Mouse (Mus musculus): ENCODE results near the gene Tomm5.

Gene Tomm5

GRCm38 (mm10) chr4:45107601-45108277 is at the start of gene Tomm5:
Gene Tomm5, minus strand, starts transcription at chr4:45108114.
- DNase-seq (ENCODE audit: low spot score in 2 of 2), result peak; percentile 67 to 86

GRCm38 (mm10) chr4:45156433-45156832 is 48.5 kb upstream of the Tomm5 start:
- no peak for DNase-seq (ENCODE audit: low spot score in 2 of 2)

GRCm38 (mm10) chr4:45143005-45143404 is 35.1 kb upstream of the Tomm5 start:
- peak in 1 of 2 experiments; percentile 26 for DNase-seq (ENCODE audit: low spot score in 2 of 2)

DNA sequence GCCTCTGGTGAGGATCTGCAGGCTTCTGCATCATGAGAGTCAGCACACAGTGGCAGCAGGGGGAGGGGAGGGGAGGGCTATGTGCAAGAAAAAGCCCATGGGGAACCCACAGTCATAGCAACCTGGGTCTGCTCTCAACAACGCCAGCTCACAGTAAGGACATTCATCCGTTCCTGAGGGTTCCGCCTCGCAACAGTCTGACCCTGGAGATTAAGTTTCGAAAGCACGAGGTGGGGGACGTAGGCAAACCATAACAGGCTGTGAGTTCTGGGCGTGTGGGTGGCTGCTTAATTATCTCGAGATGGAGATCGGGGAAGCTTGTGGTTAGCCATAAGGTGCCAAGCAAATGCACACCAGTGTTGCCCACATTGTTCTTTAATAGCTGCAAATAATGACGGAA is 34.5 kb upstream of the Tomm5 start:
- peak in 1 of 2 experiments; percentile 10 for DNase-seq (ENCODE audit: low spot score in 2 of 2)

- DNase-seq (ENCODE audit: low spot score in 2 of 2), result peak in 1 of 2 experiments; percentile 9
Measured at GRCm38 (mm10) chr4:45141835-45142234, 33.9 kb upstream of the Tomm5 start.

DNA sequence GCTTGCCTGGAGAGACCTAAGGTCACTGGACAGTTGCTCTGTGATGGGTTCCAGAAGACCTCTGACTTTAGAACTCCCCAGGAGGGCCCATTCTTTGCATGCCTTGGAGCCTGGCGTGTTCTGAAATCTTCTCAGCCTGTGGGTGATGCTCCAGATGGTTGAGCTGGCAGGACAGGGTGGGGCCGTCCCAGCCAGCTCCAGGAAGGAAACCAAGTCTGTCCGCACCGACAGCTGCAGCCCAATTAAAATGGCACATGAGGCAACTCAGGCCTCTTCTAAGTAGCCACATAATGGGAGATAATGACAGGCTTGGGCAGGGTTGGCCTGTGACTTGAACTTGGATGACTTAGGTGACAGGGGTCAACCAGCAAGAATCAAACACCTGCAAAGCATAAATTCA is 29.7 kb upstream of the Tomm5 start:
- no peak for DNase-seq (ENCODE audit: low spot score in 2 of 2)

GRCm38 (mm10) chr4:45134471-45134870 is 26.6 kb upstream of the Tomm5 start:
- DNase-seq (ENCODE audit: low spot score in 2 of 2), result no peak

DNA sequence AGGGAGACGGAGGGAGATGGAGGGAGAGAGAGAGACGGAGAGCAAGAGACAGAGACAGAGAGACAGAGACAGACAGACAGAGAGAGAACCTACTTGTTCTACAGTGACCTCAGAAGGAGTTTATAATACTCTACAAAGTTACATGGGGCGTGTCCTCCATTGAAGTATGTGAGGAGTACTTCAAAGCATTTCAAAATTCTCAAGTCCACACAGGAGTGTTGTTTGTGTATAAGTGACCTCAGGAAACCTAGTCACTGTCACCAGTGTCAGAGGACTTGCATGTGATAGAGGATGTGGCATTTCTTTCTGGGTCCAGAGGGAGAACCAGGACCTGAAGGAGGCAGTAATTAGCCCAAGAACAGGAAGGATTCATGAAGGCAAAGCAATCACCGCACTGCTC is 23.1 kb upstream of the Tomm5 start:
- DNase-seq (ENCODE audit: low spot score in 2 of 2), result no peak

DNA sequence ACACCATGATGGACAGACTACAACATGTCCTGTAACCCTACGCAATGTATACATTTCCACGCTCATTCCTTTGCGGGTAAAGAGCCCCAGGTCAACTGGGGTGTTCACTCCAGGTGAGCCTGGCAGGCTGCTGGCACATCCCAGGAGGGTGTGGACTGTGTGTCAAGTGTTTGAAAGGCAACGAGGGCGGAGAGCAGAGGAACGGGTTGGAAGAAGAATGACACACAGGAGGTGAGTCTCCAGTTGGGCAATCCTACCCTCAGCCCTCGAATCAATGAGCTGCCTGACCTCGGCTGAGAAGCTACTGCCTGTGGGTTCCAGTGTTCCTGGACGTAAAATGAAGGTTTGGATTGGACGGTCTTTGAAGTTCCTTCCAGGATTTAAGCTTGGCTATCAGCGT is 13.4 kb upstream of the Tomm5 start:
- DNase-seq (ENCODE audit: low spot score in 2 of 2), result no peak

GRCm38 (mm10) chr4:45108456-45109110 is 669 bp upstream of the Tomm5 start:
- DNase-seq (ENCODE audit: low spot score in 2 of 2), result no peak

- no peak for DNase-seq (ENCODE audit: low spot score in 2 of 2)
Measured at GRCm38 (mm10) chr4:45107066-45107465, 848 bp downstream of the Tomm5 start.

GRCm38 (mm10) chr4:45106409-45106808 is 1.5 kb downstream of the Tomm5 start:
- no peak for DNase-seq (ENCODE audit: low spot score in 2 of 2)

- DNase-seq (ENCODE audit: low spot score in 2 of 2), result peak; percentile 37 to 70
Measured at GRCm38 (mm10) chr4:45097198-45097872, 10.6 kb downstream of the Tomm5 start.

GRCm38 (mm10) chr4:45084895-45085290 is 23.0 kb downstream of the Tomm5 start:
- DNase-seq (ENCODE audit: low spot score in 2 of 2), result no peak

DNA sequence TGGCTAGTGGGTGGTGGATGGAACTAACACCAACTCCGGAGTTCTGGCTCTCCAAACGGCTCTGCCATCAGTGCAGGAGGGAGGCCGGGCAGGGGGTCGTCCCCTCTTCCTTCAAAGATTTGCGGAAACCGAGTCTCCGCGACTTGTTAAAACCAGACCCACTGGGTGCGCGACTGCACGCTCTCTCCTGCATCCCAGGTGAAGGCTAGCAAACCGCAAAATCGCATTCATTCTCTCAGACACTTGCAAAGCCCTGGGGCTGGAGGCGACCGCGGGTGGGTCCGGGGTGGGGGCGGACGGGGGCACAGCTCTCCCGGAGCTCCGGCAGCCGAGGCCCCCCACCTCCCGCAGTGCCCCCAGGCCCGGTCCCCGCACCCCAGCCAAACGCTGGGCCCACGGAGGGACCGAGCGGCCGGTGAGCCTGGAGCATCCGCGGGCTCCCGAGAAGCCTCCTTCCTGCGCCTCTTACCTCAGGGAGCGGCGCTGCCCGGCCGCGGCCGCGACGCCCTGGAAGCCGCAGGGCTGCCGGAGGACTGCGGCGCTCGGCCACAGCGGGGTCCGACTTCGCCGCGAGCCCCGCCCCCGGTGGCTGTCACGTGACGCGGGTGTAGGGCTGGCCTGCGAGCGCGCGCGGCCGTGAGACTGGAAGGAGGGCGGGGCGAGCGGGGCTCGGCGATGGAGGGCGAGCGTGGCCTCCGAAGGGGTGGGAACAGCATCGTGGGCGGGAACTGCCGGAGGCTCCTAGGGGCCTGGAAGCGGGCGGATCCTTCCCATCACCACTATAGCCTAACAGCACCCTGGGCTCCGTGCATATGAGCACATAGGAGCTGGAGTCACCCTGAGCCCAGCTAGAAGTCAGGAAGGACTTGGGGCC is 23.7 kb downstream of the Tomm5 start, which contains the start of gene Fbxo10:
Gene Fbxo10, minus strand, starts transcription at position 584 of the 874 bp plus-strand sequence.
- DNase-seq (ENCODE audit: low spot score in 2 of 2), result peak; percentile 84 to 94

GRCm38 (mm10) chr4:45083487-45083886 is 24.4 kb downstream of the Tomm5 start:
- DNase-seq (ENCODE audit: low spot score in 2 of 2), result peak in 1 of 2 experiments; percentile 25

DNA sequence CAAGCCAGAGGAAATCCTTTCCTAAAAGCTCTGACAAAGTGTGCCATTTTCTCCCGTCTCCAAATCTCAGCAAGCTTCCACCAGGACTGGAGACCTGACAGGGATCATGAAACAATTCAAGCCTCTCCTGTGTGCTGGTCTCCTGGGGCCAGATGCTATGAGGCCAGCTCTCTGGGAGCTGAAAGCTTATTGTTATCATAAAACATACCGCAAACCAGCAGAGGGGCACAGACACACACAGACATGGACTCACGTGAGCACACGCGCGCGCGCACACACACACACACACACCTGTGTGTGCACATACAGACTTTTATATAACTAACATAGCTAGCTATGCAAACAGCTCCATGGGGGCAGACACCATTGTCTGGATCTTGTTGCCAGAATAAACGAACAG is 25.0 kb downstream of the Tomm5 start:
- no peak for DNase-seq (ENCODE audit: low spot score in 2 of 2)

- DNase-seq (ENCODE audit: low spot score in 2 of 2), result peak in 1 of 2 experiments; percentile 5
Measured at GRCm38 (mm10) chr4:45081041-45081440, 26.9 kb downstream of the Tomm5 start.

- DNase-seq (ENCODE audit: low spot score in 2 of 2), result no peak
Measured at GRCm38 (mm10) chr4:45073544-45073943, 34.4 kb downstream of the Tomm5 start.

DNA sequence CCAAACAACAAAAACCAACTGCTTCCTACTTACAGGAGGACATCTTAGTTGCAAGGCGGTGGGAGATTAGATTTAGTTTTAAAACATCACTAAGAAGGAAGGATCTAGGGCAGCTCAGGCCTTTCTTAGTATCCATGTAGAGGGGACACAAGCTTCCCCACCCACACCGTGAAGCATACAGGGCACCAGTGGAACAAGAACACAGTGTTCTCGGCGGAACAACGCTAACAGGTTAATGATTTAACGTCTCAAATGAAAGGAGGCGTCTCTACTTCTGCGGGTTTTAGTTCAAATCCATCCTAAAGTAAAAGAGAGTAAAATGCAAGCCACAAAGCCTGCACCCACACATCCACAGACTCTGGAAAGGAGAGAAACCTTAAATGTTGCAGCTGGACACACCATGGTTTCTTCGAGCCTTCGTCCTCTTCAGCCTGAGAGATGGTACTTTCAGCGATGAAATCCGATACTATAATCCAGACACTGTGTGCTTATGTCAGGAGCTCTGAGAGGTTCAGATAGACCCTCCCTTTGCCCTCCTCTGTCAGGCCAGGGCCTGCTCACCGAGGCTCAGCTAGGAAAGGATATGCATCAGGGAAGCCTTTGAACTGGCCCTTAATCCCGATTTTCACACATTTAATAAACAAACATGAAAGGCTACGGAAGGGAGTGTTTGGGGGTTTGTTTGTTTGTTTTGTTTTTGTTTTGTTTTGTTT is 35.5 kb downstream of the Tomm5 start:
- no peak for DNase-seq (ENCODE audit: low spot score in 2 of 2)

GRCm38 (mm10) chr4:45067742-45068141 is 40.2 kb downstream of the Tomm5 start:
- DNase-seq (ENCODE audit: low spot score in 2 of 2), result no peak

Measured in cerebellum, postnatal 4 days (tissue).